Mouse (Mus musculus) stomach, embryonic 16.5 days (tissue): ENCODE results near the gene Aida. TPM values are rescaled to one million over a fixed set of nuclear protein-coding genes. Genes with fewer than 3 reads are reported as not detected.

Source experiments
- ATAC-seq: fragments of 200-750 bp; cut with Nextera tagmentation; 2 replicates; pipeline ENCODE4 v1.8.0; 2017; ENCODE audit warnings: moderate number of reproducible peaks, moderate TSS enrichment; ENCODE audit not compliant: insufficient read depth, low FRiP score
- H3K27ac ChIP-seq: fragments of 300-500 bp; sonication (generic); 2 replicates; pipeline ENCODE4 v1.5.1; 2014; ENCODE audit warnings: low read length
- H3K27me3 ChIP-seq: fragments of 300-500 bp; sonication (generic); 2 replicates; pipeline ENCODE4 v1.6.1; 2014; ENCODE audit warnings: low read length, control low read depth, mixed read lengths; ENCODE audit not compliant: control insufficient read depth, insufficient read depth
- H3K36me3 ChIP-seq: fragments of 300-500 bp; sonication (generic); 2 replicates; pipeline ENCODE4 v1.6.1; 2014; ENCODE audit warnings: low read length; ENCODE audit not compliant: control insufficient read depth, insufficient read depth
- H3K4me1 ChIP-seq: fragments of 300-500 bp; sonication (generic); 2 replicates; pipeline ENCODE4 v1.6.1; 2014; ENCODE audit warnings: low read length, control low read depth, mixed read lengths; ENCODE audit not compliant: control insufficient read depth, insufficient read depth
- H3K4me2 ChIP-seq: fragments of 300-500 bp; sonication (generic); 2 replicates; pipeline ENCODE4 v1.6.1; 2014; ENCODE audit warnings: low read depth, low read length, mixed read lengths
- H3K4me3 ChIP-seq: fragments of 300-500 bp; sonication (generic); replicated peaks from 2 replicates; pipeline ENCODE4 v1.5.1; 2014; ENCODE audit warnings: mild to moderate bottlenecking, low read length
- H3K9ac ChIP-seq: fragments of 300-500 bp; sonication (generic); 2 replicates; pipeline ENCODE4 v1.6.1; 2014; ENCODE audit warnings: low read length
- H3K9me3 ChIP-seq: fragments of 300-500 bp; sonication (generic); replicated peaks from 2 replicates; pipeline ENCODE4 v1.6.1; 2016; ENCODE audit warnings: low read length, control low read depth; ENCODE audit not compliant: control insufficient read depth
- WGBS: fragments of 180-500 bp; shearing (Covaris S2); extraction: QIAGEN DNeasy Blood & Tissue Kit; methylation state at CpG from one replicate; pipeline ENCODE4 v1.1.7; 2014; 5-methylcytosine and 5-hydroxymethylcytosine counted together
- polyA plus RNA-seq: library from polyadenylated mRNA; unstranded; fragments of >200 nt; fragmentation: Nextera tagmentation; extraction: Ambion mirVana; gene quantifications from 2 replicates; pipeline ENCODE4 v1.2.1, GENCODE M21; 2015

The Aida gene
- polyA plus RNA-seq, 1 experiment from 2014 or later, result 37.8 TPM

DNA sequence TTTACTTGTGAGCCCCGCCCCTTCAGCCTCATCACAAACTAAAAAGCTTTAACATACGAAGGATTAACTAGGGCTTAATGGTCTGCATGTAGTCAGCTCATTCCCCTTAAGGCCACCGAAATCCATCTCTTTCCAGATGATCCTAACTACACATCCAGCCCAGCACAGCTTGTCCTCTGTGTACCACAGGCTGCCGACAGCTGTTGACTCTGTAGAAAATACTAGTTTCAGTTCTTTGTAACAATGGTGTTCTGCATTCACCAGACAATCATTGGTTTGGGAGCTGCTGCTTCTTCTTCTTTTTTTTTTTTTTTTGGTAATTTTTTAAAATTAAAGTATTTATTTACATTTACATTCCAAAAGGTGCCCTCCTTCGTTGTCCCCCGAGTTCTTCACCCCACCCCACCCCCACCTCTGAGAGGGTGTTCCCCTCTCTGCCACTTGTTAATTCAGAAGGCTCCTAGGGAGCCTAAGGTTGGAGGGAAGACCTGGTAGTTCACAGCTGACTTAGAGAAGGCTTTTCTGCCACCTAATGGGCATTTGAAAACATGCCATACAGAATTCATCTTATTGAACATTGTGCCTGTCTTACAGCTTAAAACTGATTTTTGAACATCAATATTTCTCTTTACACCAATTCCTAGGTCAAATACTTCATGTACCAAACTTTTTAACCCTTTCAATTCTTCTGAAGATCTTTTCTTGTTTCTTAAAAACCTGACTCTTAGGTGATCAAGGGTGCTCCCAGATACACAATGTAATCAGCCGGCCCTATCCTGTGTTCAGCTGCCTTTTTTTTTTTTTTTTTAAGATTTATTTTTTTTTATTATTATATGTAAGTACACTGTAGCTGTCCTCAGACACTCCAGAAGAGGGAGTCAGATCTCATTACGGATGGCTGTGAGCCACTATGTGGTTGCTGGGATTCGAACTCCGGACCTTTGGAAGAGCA, 23.2 kb upstream of the Aida start:
- Histone ChIP-seq H3K9ac (no peak overlapping the region), H3K4me3 (no peak overlapping the region), H3K4me2 (no peak overlapping the region), H3K4me1 (no peaks in the 10 kb centered on the region), H3K27ac (no peak overlapping the region), H3K27me3 (no peaks in the 10 kb centered on the region), H3K9me3 (no peaks in the 10 kb centered on the region), H3K36me3 (no peaks in the 10 kb centered on the region)
- 53% methylated on average over 10 of the region's 10 CpGs for WGBS
- ATAC-seq, result no peak

DNA sequence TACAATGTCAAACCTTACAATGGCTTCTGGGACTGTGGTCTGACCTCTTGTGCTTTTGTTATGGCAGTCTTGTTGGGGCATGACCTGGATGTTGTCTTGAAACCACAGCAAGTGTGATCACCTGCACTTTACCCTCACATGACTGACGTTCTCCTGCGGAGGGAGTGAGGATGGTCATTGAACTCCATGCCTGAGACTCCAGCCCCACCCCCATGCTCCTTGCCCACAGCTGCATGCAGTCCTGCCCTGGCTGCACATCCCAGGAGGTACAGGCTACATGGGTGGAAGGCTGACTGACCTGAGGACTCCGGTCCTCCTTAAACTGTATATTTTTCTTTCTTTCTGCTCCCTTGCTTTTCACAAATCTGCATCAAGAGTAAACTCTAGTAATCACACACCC, 22.0 kb upstream of the Aida start:
- WGBS, result 52% methylated on average over 3 of the region's 3 CpGs

DNA sequence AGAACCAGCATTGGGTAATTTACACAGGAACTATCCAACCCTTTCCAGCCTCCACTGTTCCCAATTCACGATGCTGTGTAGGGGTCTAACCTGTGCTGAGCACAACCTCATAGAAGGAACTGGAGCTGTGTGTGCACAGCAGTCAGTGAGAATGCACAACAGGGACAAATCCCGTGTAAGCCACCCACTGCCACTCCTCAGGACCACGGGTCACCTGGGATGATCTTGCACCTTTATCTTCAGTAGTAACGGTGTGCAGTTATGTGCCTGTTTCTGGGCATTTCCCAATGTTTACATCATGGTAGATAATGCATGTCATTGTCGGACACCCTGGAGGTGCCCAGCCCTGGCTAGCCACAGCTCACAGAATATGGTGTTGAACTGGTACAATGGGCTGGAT, 20.6 kb upstream of the Aida start:
- Histone ChIP-seq H3K4me3 (no peak overlapping the region), H3K4me1 (no peaks in the 10 kb centered on the region), H3K27me3 (no peaks in the 10 kb centered on the region), H3K4me2 (no peak overlapping the region), H3K9ac (no peak overlapping the region), H3K36me3 (peaks cover 3% of the 10 kb centered on the region; the same call in 1 of the 2 replicates), H3K27ac (no peak overlapping the region), H3K9me3 (no peaks in the 10 kb centered on the region)
- WGBS, result 68% methylated on average over 5 of the region's 5 CpGs
- no peak for ATAC-seq

More for the DNA sequence above, 22.0 kb upstream of the Aida start:
- no peak for ATAC-seq
- H3K36me3 ChIP-seq, result no peaks in the 10 kb centered on the region
- H3K27me3 ChIP-seq, result no peaks in the 10 kb centered on the region
- H3K4me1 ChIP-seq, result no peaks in the 10 kb centered on the region
- H3K4me3 ChIP-seq, result no peak overlapping the region
- H3K9ac ChIP-seq, result no peak overlapping the region
- H3K9me3 ChIP-seq, result no peaks in the 10 kb centered on the region
- H3K27ac ChIP-seq, result no peak overlapping the region
- H3K4me2 ChIP-seq, result no peak overlapping the region

DNA sequence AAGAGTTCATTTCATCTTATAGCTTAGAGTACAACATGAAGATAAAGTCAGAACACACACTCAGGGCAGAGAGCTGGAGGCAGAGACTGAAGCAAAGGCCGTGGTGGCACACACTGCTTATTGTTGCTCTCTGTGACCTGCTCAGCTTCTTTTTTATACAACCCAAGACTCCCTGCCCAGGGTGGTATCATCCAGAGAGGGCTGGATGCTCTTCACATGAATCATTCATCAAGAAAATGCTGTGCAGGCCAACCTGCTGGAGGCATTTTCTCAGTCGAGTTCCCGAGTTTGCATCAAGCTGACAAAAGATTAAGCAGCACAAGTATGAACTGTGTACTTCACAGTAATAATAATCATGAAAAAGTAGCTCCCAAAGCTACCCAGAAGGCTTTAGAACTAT, 8.0 kb upstream of the Aida start:
- H3K27ac ChIP-seq, result no peak overlapping the region
- no peaks in the 10 kb centered on the region for H3K9me3 ChIP-seq
- H3K27me3 ChIP-seq, result no peaks in the 10 kb centered on the region
- no peak overlapping the region for H3K9ac ChIP-seq
- no peak overlapping the region for H3K4me2 ChIP-seq
- no peak for ATAC-seq
- WGBS, result 94% methylated on average over 3 of the region's 3 CpGs
- no peak overlapping the region for H3K4me3 ChIP-seq
- H3K4me1 ChIP-seq, result no peaks in the 10 kb centered on the region
- H3K36me3 ChIP-seq, result 0 out of 2 replicates have a peak, but pooled peaks cover 8% of the 10 kb centered on the region

DNA sequence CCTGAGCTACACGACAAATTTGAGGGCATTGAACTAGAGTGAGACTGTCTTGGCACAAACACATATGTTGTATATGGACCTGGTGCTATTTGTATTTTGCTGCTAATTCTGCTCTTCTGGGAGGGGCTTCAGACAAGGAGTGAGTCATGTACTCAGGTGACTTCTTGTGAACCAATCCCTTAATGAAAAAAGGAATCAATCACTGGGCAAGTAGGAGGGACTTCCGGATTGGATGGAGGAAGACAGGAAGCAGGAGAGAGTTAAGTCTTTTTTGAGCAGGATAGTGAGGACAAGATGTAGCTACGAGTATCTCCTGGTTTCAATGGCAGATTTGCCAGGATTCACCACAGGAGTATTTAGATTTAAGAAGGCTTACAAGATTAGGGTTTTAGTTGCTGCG, 6.8 kb upstream of the Aida start:
- H3K27ac ChIP-seq, result no peak overlapping the region
- no peak for ATAC-seq
- no peaks in the 10 kb centered on the region for H3K4me1 ChIP-seq
- H3K9ac ChIP-seq, result no peak overlapping the region
- H3K36me3 ChIP-seq, result peaks cover 3% of the 10 kb centered on the region; the same call in 1 of the 2 replicates
- no peak overlapping the region for H3K4me2 ChIP-seq
- no peak overlapping the region for H3K4me3 ChIP-seq
- H3K9me3 ChIP-seq, result no peaks in the 10 kb centered on the region
- 92% methylated on average over 4 of the region's 4 CpGs for WGBS
- no peaks in the 10 kb centered on the region for H3K27me3 ChIP-seq

DNA sequence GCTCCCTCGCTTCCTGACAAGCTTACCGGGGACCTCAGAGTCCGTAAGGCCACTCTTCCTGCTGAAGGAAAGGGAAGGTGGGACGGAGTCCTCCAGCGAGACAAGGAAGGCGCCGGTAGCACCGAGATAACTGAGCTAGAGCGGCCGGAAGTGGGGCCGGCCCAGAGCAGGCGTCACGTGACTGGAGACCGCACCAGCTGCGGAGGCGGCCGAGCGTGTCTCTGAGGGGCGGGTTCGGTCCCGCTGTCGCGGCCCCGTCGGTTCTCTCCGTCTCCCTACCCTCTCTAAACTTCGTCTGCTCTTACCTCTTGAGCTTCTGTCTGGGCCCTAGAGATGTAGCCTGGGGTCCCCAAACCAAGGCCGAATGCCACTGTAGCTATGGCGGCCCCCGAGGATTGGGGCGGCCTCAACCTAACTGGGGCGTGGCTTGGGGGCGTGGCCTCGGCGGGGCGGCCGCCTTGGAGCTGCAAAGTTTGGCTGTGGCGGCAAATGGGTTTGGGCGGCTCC, 540 bp downstream of the Aida start, which contains the start of gene Brox:
Brox (minus strand) TSS at position 393 of the 507 bp plus-strand sequence.
- H3K4me2 ChIP-seq, result peak within 1 kb of the TSS; percentile 54
- H3K27ac ChIP-seq, result peak within 1 kb of the TSS; percentile 47
- no peaks in the 10 kb centered on the region for H3K4me1 ChIP-seq
- no peaks in the 10 kb centered on the region for H3K27me3 ChIP-seq
- peak within 1 kb of the TSS; percentile 67 for H3K9ac ChIP-seq
- peak; percentile 90 for ATAC-seq
- peak within 1 kb of the TSS; percentile 53 for H3K4me3 ChIP-seq
- H3K9me3 ChIP-seq, result no peaks in the 10 kb centered on the region
- no peaks in the 10 kb centered on the region; the same call in 1 of the 2 replicates for H3K36me3 ChIP-seq
- WGBS, result under 1% methylated on average over 38 of the region's 39 CpGs

DNA sequence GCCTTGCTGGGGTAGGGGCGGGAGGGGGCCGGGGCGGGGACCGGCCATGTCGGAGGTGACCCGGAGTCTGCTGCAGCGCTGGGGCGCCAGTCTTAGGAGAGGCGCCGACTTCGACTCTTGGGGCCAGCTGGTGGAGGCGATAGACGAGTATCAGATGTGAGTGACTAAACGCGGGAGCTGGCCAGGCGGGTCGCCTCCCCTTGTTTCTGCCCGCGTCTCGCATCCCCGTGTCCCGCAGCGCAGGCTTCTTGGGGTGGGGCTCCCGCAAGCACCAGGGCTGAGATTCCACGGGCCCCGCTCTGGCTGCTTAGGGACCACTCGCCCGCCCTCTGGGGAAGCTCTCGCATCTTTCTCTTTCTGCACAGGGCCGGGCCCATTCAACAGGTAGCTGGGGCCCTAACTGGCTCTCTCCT, 1.1 kb downstream of the Aida start:
- Histone ChIP-seq H3K4me1 (no peaks in the 10 kb centered on the region), H3K9me3 (no peaks in the 10 kb centered on the region), H3K36me3 (no peaks in the 10 kb centered on the region; the same call in 1 of the 2 replicates), H3K27ac (peak overlapping the region; percentile 34), H3K4me2 (peak overlapping the region; percentile 54), H3K9ac (peak overlapping the region; percentile 61), H3K27me3 (no peaks in the 10 kb centered on the region), H3K4me3 (peak overlapping the region; percentile 53)
- under 1% methylated on average over 30 of the region's 30 CpGs for WGBS
- no peak; the same call in 1 of the 2 replicates for ATAC-seq

DNA sequence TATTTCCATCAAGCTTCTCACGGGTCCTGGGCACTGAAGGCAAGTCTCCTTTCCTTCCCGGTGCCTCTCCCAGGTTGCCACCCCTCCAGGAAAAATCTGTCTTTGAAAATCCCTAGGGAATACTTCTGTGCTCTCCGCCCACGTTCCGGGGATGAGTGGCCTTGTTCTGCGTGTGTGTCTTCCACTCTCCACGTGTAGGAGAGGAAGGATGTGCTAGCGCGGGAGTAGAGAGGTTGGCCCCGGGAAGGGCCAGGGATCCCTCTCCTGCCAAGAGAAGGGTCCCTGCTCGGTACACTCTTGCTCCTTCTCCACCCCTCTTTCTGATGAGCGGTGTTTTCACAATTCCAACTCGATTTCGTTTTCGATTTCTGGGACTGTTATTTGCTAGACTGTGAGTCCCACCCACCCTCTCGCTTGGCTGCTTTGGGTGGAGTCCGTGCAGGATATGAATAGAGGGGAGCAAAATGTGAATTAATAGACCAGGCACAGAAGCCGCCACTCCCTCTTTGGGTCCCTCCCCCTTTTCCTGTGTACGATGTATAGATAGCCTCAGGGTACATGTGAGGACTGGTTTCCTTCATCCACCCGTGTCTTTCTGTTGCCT, 1.6 kb downstream of the Aida start:
- Histone ChIP-seq H3K36me3 (no peaks in the 10 kb centered on the region; the same call in 1 of the 2 replicates), H3K4me1 (no peaks in the 10 kb centered on the region), H3K27ac (peak overlapping the region; percentile 34), H3K9ac (peak overlapping the region; percentile 61), H3K4me2 (peak overlapping the region; percentile 54), H3K9me3 (no peaks in the 10 kb centered on the region), H3K4me3 (peak overlapping the region; percentile 53), H3K27me3 (no peaks in the 10 kb centered on the region)
- 0% methylated on average over 20 of the region's 20 CpGs for WGBS
- peak; percentile 25; the same call in 1 of the 2 replicates for ATAC-seq

DNA sequence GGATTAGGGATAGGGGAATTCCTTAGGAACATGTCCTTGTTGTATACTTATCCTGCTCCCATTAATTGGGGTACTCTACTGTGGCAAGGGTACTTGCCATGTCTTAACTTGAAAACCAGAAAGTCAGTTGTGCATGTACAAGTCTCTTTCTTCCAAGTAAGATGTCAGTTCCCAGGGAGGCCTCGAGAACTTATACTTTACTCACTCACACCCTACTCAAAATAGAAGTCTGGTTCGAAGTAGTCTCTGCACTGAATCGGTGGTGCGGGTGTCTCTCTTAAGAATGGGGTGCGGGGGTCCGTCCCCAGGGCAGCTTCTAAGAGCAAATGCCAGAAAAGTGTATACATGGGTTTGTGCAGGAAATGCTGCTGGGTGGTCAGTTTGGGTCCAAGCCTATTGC, 2.8 kb downstream of the Aida start:
- H3K27ac ChIP-seq, result no peak overlapping the region
- no peaks in the 10 kb centered on the region for H3K9me3 ChIP-seq
- no peak overlapping the region for H3K9ac ChIP-seq
- ATAC-seq, result no peak
- H3K4me2 ChIP-seq, result no peak overlapping the region
- no peak overlapping the region for H3K4me3 ChIP-seq
- no peaks in the 10 kb centered on the region for H3K27me3 ChIP-seq
- 86% methylated on average over 6 of the region's 6 CpGs for WGBS
- H3K36me3 ChIP-seq, result no peaks in the 10 kb centered on the region
- no peaks in the 10 kb centered on the region for H3K4me1 ChIP-seq
